Mouse (Mus musculus): ENCODE data around the gene Cxcl9.

The Cxcl9 gene

DNA sequence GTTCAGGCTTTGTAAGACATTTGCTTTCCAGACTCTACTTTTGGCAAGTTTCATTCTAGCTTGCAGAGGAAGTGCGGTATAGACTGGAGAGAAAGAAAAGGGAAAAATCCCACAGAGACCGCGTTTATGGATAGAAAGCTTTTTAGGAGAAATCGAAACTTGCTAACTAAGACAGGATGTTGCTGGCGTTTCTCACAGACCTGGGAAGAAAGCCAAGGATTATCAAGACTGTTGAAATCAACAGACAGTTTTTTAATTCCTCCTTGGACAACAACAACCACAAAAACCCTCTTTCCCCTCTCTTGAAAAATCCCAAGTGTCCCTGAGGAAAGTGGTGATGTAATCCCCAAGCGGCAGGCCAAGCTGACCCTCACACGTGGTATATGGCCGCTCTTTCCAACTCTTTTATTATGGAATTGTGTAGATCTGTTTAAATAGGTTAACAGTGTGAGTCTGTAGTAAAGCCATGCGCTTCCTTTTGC is 4.5 kb upstream of the Cxcl9 start:
- peak; percentile 31 to 47 for DNase-seq

DNA sequence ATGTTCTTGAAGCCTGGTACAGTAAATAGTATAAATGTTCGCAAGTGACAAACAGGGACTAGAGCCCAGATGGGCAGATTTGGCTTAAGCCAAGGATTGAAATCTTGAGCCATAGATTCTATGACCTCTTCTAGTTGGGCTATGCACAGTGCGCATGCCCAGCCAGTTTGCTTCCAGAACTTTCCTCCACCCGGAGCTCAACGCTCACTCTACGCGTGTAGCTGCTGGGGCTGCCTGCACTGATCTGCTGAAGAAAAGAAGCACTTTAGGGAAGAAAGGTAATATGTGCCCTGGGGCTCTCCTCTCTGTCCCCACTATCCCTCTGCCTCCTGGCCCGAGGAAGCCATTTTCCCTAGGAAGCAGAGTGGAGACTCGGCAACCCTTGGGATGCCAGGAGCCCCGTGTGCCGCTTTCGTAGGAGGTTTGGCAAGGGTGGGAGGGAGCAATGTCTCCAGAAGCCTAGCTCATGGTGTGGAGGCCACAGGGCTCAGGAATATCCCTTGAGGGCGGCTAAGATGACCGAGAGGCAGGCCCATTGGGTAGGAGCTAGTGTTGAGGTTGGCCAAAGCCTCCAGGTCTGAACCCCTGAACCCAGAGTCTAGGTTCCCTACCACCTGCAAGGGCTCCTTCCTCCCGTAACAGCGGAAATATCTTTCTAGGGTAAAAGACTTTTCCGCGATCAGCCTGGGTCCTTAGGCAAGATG is 3.9 kb upstream of the Cxcl9 start, which contains the start of gene Art3:
Art3 (plus strand) TSS at position 193 of the 704 bp plus-strand sequence.
- no peak for DNase-seq

DNA sequence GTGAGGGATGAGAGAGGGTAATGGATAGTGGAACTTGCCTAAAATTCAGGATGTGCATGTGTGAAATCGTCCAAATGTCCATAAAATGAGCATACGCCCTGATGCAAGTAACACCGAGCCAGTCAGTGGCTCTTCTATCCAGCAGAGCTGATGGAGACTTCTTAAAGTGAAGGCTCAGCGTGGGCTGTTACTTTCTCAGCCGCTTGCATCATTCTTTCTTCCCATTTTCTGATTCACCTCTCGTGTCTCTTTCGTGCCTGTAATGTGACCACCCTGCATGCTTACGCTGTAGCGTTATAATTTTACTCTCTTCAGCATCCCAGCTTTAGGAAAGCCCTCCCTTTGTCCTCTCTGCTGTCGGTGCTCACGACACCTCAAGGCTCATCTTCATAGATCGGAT is 3.2 kb upstream of the Cxcl9 start:
- DNase-seq = no peak

DNA sequence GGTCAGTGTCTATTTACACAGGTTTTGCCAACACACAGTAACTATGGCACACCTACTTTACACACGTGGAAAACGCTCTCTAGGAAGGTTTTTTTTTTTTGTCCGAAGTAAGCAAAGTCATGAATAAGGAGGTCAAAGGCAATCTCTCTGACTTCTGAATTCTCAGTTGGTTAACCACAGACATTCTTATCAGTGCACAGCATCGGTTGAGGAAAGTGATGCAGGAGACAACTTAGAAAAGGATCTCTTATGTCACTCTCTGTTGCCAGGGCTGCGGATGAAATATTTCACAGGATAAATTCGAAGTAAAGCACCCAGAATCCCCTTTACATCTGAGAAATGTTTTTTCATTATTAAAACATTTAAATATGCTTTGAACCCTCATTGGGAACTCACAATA is 512 bp downstream of the Cxcl9 start:
- DNase-seq = no peak

DNA sequence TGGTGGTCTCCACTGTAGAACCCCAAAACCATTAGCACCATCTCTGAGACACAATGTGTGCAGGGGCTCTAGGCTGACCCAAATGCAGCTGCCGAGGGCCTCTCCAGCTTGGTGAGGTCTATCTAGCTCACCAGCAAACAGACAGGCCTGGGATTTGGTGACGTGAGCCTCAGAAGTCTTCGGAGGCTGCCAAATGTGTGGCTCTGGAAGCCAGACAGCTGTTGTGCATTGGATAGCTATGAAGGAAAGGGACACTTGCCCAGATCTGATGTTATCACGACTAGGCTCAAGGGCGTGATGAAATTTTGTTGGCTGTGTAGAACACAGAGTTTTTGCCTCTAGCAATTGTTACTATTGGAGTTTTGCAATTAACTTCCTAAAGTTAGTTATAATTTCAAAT is 4.6 kb downstream of the Cxcl9 start:
- DNase-seq = peak; percentile 61 to 83

DNA sequence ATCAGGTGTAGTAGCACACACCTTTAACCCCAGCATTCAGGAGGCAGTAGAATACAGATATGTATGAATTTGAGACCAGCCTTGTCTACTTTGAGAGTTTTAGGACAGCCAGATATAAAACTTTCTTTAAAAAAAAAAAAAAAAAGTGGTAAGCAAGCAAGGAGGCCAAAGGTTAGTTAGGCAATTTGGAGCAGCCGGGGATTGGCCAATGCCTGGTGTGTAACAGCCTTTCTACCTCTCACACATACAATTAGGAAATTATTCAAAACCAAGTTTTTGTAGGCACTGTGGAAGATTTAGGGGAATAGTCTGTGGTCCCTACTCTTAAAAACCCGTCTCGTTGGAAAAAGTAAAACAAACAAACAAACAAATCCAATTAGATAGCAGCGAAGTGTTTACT is 5.3 kb downstream of the Cxcl9 start:
- DNase-seq = peak; percentile 20 to 39

DNA sequence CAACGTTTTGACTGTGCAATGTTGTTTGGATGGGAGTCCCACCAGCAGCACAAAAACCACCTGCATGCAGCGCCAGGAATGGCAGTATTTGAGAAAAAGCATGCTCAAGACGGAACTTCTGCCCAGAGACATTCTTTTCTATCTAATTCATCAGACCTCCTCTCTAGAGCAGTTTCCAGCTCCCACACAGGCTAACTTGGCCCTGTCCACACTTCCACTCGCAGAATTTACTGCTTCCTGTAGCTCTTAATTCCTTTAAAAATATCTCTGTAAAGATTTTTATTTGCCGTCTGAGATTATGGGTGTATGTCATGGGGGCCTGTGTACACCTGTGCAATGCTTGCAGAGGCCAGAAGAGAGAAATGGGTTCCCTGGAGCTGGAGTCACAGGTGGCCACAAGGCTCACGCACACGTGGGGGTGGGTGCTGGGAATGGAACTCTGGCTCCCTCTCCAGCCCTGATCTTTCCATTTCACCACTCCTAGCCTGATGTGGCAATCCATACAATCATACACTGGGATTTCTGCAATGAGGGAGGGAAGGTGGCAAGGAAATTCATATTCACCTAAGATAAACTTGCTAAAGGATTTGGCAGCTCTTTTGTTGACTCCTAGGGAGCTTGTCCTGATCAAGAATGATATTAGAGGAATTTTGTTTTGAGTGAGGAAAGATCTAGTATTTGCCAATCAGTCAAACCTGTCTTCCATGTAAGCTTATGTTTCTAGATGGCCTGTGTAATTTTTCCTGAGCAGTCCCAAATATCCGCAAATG is 6.1 kb downstream of the Cxcl9 start:
- DNase-seq = no peak

DNA sequence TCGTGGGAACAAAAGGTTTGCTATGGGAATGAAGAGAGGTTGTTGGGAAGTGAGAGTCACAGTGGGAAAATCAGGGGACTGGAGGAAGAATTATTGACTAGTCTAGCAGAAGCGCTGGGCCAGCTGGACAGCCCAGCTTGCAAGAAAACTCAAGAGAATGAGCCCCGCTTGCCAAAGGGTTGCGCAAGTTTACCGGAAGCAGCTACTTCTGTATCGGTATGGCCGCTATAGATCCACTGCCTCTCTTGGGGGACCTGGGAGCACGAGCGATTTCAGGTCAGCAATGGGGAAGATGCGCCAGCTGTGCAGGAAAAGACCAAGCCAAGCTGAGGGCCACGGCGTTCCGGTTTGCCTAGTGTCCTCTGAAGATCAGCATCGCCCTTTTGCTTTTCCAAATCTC is 9.3 kb downstream of the Cxcl9 start:
- peak in 1 of 2 experiments; percentile 18 for DNase-seq

DNA sequence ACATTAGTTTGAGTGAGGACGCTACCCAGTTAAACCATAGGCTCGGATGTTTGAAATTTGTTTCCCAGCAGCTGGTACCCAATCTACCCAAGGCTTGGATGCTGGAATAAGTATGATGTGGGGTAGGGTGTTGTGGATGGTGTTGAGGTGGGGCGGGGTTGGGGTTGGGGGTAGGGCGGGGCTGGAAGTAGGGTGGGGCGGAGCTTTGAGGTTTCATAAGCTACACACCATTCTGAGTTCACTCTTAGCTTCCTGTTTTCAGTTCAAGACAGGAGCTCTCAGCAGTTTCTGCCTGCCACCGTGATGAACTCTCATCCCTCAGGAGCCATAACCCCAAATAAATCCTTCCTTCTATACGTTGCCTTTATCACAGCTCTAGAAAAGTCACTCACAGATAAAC is 9.8 kb downstream of the Cxcl9 start:
- DNase-seq = no peak

DNA sequence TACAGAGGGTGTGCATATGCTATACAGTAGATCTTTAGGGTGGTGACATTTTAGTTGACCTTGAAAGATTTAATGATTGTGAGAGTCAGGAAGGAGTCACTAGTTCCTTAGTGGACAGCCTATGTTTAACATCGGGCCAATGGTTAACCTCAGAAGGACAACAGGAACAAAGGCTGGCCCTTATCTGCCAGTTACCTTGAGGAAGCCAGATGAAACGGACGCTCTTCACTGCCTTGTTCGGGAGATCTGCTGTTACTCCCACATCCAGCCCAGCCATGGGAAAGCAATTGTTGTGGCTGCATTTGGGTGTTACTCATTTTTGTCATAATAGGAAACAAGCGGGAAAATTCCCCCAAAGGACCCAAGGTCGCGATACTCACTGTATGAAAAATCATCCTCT is 14.1 kb downstream of the Cxcl9 start:
- DNase-seq = no peak

DNA sequence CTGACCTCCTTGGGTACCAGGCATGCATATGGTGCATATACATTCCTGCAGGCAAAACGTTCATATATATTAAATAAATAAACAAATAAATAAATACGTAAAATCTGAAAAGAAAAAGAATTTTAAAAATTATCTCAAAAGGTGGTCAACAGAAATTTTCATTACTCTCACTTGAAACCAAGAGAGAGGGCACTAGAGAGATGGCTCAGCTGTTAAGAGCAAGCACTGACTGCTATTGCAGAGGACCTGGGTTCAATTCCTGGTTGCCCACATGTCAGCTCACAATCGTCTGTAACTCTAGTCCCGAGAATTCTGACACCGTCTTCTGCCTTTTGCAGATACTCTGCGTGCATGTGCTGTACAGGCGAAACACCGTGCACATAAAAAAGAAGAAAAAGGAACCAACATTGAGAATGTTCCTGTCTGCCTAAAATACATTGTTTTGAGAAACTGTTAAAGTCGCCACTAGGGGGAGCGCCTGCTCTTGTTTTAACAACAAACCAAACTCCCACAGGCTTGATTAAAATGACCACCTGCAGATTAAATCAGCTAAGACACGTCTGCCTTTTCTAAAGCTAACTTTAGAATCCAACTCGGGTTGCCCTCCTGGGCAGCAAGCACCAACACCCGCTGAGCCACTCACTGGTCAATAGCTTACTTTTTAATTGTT is 15.7 kb downstream of the Cxcl9 start:
- DNase-seq = peak; percentile 46 to 84

DNA sequence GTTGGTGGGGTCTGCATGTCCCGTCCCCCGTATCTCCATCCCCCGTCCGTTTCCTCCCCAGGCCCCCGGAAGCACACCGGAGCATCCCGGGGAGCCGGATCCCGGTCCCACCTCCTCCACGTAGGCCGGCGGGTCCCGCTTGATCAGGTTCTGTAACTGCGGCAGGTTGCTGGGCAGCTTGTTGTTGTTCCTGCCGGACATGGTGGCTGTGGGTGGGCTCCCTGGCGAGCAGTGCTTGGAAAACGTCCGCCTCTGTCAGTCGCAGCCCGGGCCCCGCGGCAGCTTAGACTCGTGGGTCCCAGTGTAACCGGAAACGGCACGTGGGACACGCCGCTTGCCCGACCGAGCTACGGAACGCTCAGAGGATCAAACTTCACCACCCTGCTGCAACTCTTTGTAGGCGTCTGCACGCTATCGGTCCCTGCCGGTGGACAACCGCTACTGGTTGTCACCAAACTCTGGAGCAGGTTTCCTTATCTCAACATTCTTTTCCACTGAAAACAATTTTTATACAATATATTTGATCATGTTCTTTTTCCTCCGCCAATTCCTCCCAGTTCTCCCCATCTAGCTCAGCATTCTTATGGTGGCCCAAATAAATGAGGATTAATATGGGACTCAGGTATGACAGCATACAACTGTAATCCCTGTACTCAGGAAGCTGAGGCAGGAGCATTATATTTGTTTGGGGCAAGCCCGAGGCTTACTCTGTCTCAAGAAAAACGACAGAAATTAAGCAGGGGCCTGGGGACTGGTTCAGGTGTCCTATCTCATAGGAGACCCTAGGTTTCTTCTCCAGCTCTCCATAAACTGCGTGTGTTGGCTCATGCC is 18.0 kb downstream of the Cxcl9 start, which contains the start of gene Sdad1:
Sdad1 (minus strand) TSS at position 799 of the 831 bp plus-strand sequence.
- DNase-seq = peak; percentile 94 to 95

DNA sequence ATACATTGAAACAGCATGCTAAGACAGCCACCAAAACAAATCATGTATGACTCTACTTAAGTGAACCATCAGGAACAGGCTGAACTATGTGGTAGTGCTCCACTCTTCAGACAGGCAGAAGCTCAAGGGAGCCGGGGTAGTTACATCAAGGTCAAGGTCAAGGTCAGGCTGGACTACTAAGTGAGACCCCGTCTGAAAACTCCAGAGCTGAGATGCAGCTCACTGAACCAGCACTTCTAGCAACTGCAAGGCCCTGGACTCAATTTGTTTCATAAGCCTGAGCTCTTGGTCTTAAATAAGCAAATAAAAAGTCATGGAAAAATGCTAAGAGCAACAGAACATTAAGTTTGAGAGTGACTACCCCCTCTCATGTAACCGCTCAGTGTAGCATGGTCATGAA is 23.6 kb downstream of the Cxcl9 start:
- DNase-seq = no peak

DNA sequence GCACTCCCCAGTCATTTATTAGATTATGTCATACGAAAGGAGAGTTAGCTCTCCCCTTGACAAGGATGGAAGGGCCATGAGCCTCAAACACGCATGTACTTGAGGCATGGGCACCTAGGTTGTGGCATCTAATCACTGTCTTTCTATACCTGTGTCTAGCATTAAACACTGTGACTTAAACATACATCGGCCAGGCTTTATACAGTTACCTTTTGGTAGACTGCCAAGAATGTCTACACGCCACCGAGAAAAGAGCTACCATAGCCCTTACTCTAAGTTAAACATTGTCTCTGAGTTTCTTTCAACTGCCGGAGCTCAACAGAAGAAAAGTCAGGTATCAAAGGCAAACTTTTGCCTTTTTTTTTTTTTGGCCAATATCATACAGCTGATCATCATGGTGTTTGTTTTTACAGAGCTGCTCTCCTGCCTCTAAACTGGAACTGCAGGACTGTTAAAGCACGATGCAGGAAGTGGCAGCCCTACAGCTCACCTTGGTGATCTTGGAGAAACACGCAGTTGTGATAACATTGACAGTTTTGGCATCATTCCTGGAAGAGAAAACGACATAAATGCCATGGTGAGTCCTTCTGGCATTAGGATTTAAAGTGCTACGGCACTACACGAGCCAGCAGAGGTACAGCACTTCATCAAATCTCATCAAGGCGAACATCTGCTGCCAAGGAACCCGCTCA is 25.6 kb downstream of the Cxcl9 start:
- no peak for DNase-seq

DNA sequence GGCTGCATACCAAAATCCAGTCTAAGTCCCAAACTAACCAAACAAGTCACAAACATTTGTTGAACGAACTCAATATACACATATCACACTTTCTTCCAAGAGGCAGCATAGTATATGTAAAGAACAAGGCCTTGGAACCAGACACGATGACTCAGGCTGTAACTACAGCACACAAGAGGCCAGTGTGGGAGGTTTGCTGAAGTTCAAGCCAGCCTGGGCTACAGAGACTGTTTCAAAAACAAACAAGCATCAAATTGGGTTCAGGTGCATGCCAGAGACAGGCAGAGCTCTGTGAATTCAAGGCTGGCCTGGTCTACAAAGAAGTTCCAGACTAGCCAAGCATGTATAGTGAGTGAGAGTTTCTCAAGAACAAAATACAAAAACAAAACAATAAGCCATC is 33.4 kb downstream of the Cxcl9 start:
- no peak for DNase-seq

DNA sequence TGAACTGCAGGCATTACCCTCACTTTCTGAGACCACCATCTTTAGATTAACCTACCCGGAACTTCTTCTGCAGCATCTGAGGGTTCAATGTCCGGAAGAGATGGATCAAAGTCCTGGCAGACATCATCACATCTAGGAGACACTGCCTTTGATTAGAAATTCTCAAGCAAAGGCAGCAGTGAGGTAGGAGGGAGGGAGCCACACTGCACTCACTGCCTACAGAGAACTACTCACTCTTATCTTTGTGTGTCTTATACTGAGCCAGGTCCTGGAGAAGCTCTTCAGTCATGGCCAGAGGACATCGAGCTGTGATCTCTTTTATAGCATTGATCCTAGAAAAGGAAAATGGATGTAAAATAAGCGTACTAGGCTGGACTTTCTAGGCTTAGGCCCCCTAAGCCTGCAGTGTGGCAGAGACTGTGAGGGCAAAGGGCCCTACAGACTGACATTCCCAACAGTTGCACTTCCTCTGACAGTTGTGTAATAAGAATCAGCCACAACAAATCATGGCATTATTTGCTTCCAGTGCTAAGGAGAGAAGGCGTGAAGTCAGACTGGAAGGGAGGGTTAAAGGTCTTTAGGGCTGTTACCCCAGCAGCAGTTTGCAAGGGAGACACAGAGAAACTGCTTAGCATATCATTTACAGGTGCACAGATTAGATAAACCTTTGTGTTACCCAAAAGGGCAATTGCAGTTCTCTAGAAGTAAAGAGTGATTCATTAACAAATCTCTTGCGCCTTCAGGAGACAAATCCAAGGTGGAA is 36.0 kb downstream of the Cxcl9 start:
- DNase-seq = no peak

DNA sequence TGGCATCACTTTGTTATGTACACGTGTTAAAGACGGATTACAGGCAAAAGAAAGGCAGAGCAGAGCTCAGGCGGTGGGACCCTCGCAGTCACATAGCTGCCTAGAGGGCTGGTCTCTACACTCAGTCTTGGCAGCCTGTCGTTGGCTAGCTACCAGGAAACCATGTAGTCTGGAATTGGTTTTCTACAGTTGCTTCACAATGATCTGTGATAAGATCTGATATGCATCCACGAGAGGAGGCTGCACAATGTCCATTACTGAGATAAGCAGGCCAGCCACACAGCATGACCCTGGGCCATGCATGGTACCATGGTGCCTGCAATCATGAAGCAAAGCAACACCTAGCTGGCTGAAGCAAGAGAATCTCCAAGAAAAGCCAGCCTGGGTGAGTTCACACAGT is 40.0 kb downstream of the Cxcl9 start:
- DNase-seq = no peak

DNA sequence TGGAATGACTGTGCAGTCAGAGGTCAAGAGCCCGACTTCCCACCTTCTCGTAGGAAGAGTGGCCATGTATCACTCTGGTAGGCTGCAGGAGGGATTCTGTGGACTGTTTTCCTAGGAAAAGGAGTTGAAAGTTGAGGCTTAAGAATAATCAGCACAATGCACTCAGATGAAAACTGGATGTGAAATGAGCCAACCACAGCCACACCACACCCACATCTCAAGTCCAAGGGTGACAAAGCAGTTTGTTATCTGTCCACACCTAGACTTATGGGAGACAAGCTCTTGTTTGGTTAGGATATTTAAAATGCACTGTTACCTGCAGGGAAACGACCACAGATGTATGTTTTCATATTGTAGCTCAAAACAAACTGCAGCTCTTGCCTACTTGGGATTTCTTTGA is 44.8 kb downstream of the Cxcl9 start:
- DNase-seq = no peak

DNA sequence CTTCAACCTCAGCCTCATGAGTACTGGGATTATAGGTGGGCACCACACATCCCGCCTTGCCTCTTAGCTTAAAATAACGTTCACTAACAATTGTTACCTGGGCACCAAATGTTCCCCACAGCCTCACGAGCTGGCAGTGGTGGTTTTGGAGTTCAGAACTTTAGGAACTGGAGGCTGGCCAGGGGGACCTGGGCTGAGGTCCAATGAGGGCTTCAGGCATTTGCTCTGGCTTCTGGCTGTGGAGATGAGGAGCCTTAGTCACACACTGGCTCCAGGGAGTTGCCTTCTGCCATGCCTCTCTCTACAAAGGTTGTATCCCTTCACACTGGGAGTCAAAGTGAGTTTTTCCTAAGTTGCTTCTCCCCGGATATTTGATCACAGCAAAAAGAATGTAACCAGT is 45.3 kb downstream of the Cxcl9 start:
- no peak for DNase-seq

DNA sequence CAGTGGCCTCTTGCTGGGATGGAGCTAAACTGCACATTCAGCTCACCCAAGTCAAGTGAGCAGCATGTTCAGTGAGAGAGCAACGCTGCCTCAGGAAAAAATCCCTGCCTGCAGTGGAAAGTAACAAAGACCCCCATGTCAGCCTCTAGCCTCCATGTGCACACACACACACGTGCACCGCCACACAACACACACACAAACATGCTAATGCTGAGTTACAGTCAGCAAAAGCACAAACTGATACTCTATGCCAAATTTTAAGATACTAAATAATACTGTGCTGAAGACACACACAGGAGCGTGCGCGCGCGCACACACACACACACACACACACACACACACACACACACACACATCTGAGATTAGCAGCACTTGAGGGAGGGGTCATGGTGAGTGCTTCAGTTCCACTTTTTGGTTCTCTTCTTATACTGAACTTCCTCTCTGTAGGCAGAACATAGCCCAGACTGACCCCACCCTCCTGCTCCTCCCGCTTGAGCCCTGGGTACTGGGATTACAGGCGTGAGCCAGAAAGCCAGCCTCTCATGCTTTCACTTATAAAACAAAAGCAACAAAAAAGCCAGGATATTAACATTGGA is 48.8 kb downstream of the Cxcl9 start:
- DNase-seq = peak; percentile 34 to 46
